Mouse (Mus musculus) intestine, embryonic 14.5 days (tissue): ENCODE data around the gene Tkt. TPM values are rescaled to one million over a fixed set of nuclear protein-coding genes. Genes with fewer than 3 reads are reported as not detected.
"Not testable (repeated sequence)": the region's sequence is repeated elsewhere in the genome, so short reads cannot be mapped to it uniquely, and the experiment has no call there.

Experiments
- ATAC-seq: fragments of 200-750 bp; cut with Nextera tagmentation; replicated peaks from 2 replicates; pipeline ENCODE4 v1.8.0; 2017; ENCODE audit warnings: low read depth, moderate number of reproducible peaks, moderate TSS enrichment, moderate library complexity; ENCODE audit not compliant: low FRiP score, low TSS enrichment
- DNase-seq: peaks from one replicate; pipeline ENCODE4 v3.0.0-alpha.2; 2018; ENCODE audit warnings: low spot score
- H3K27ac ChIP-seq: fragments of 300-500 bp; sonication (generic); 2 replicates; pipeline ENCODE4 v1.5.1; 2014; ENCODE audit warnings: low read depth, mild to moderate bottlenecking, control low read depth
- H3K27me3 ChIP-seq: fragments of 300-500 bp; sonication (generic); replicated peaks from 2 replicates; pipeline ENCODE4 v1.6.1; 2014; ENCODE audit warnings: low read length, control low read depth; ENCODE audit not compliant: control insufficient read depth, insufficient read depth
- H3K36me3 ChIP-seq: fragments of 300-500 bp; sonication (generic); 2 replicates; pipeline ENCODE4 v1.6.1; 2014; ENCODE audit warnings: low read length, control low read depth; ENCODE audit not compliant: control insufficient read depth, insufficient read depth
- H3K4me1 ChIP-seq: fragments of 300-500 bp; sonication (generic); replicated peaks from 2 replicates; pipeline ENCODE4 v1.6.1; 2014; ENCODE audit warnings: low read length, control low read depth, mixed read lengths; ENCODE audit not compliant: control insufficient read depth, insufficient read depth
- H3K4me2 ChIP-seq: fragments of 300-500 bp; sonication (generic); 2 replicates; pipeline ENCODE4 v1.6.1; 2014; ENCODE audit warnings: low read length
- H3K4me3 ChIP-seq: fragments of 300-500 bp; sonication (generic); 2 replicates; pipeline ENCODE4 v1.5.1; 2014; ENCODE audit warnings: low read depth, low read length, control low read depth, mixed read lengths
- H3K9ac ChIP-seq: fragments of 300-500 bp; sonication (generic); 2 replicates; pipeline ENCODE4 v1.6.1; 2014; ENCODE audit warnings: mild to moderate bottlenecking, low read length
- H3K9me3 ChIP-seq: fragments of 300-500 bp; sonication (generic); 2 replicates; pipeline ENCODE4 v1.6.1; 2016; ENCODE audit warnings: low read length, control low read depth; ENCODE audit not compliant: control insufficient read depth
- WGBS: fragments of 180-500 bp; shearing (Covaris S2); extraction: QIAGEN DNeasy Blood & Tissue Kit; methylation state at CpG from one replicate; pipeline ENCODE4 v1.1.7; 2014; 5-methylcytosine and 5-hydroxymethylcytosine counted together
- polyA plus RNA-seq: library from polyadenylated mRNA; unstranded; fragments of >200 nt; fragmentation: Nextera tagmentation; extraction: Ambion mirVana; gene quantifications from 2 replicates; pipeline ENCODE4 v1.2.1, GENCODE M21; 2014

Tkt gene
- polyA plus RNA-seq, 1 experiment from 2014 or later = 134 TPM

GRCm38 (mm10) chr14:30528961-30529360, 19.2 kb upstream of the Tkt start:
- no peak overlapping the region for H3K9ac ChIP-seq
- DNase-seq = no peak
- ATAC-seq = no peak
- no peak overlapping the region for H3K4me2 ChIP-seq
- H3K27me3 ChIP-seq = no peaks in the 10 kb centered on the region
- H3K36me3 ChIP-seq = peaks cover 34% of the 10 kb centered on the region
- no peak overlapping the region for H3K27ac ChIP-seq
- H3K9me3 ChIP-seq = no peaks in the 10 kb centered on the region
- H3K4me1 ChIP-seq = no peaks in the 10 kb centered on the region
- H3K4me3 ChIP-seq = no peak overlapping the region
- 80% methylated on average over 5 of the region's 5 CpGs for WGBS

GRCm38 (mm10) chr14:30529454-30529853, 18.7 kb upstream of the Tkt start:
- Histone ChIP-seq H3K27ac (no peak overlapping the region), H3K36me3 (peaks cover 31% of the 10 kb centered on the region), H3K27me3 (no peaks in the 10 kb centered on the region), H3K9me3 (no peaks in the 10 kb centered on the region), H3K4me2 (no peak overlapping the region), H3K4me1 (no peaks in the 10 kb centered on the region), H3K9ac (no peak overlapping the region), H3K4me3 (no peak overlapping the region)
- DNase-seq (no peak), ATAC-seq (no peak)
- WGBS = 97% methylated on average over 12 of the region's 12 CpGs

- no peak overlapping the region for H3K4me3 ChIP-seq
- H3K9ac ChIP-seq = no peak overlapping the region
- DNase-seq (no peak), ATAC-seq (no peak)
- no peak overlapping the region for H3K27ac ChIP-seq
- H3K4me2 ChIP-seq = no peak overlapping the region
- H3K9me3 ChIP-seq = no peaks in the 10 kb centered on the region
- no peaks in the 10 kb centered on the region for H3K4me1 ChIP-seq
- WGBS = 66% methylated on average over 8 of the region's 8 CpGs
- peaks cover 18% of the 10 kb centered on the region for H3K36me3 ChIP-seq
- no peaks in the 10 kb centered on the region for H3K27me3 ChIP-seq
Observed at GRCm38 (mm10) chr14:30530726-30531269, 17.4 kb upstream of the Tkt start.

GRCm38 (mm10) chr14:30531431-30531830, 16.7 kb upstream of the Tkt start:
- no peak overlapping the region for H3K27ac ChIP-seq

GRCm38 (mm10) chr14:30531896-30532295, 16.3 kb upstream of the Tkt start:
- ATAC-seq = no peak
- H3K9me3 ChIP-seq = no peaks in the 10 kb centered on the region
- H3K9ac ChIP-seq = no peak overlapping the region
- no peak overlapping the region for H3K4me3 ChIP-seq
- no peaks in the 10 kb centered on the region for H3K4me1 ChIP-seq
- no peak for DNase-seq
- H3K27me3 ChIP-seq = no peaks in the 10 kb centered on the region
- no peak overlapping the region for H3K4me2 ChIP-seq
- H3K36me3 ChIP-seq = peaks cover 10% of the 10 kb centered on the region; the same call in 1 of the 2 replicates
- WGBS = 92% methylated on average over 6 of the region's 6 CpGs
- no peak overlapping the region for H3K27ac ChIP-seq

More at GRCm38 (mm10) chr14:30531431-30531830, 16.7 kb upstream of the Tkt start:
- peaks cover 13% of the 10 kb centered on the region for H3K36me3 ChIP-seq
- H3K4me1 ChIP-seq = no peaks in the 10 kb centered on the region
- WGBS = 88% methylated on average over 5 of the region's 5 CpGs
- no peaks in the 10 kb centered on the region for H3K27me3 ChIP-seq
- H3K9me3 ChIP-seq = no peaks in the 10 kb centered on the region
- ATAC-seq (no peak), DNase-seq (no peak)
- H3K4me2 ChIP-seq = no peak overlapping the region
- H3K4me3 ChIP-seq = no peak overlapping the region
- no peak overlapping the region for H3K9ac ChIP-seq

GRCm38 (mm10) chr14:30533780-30534450, 14.2 kb upstream of the Tkt start:
- no peaks in the 10 kb centered on the region for H3K36me3 ChIP-seq
- no peaks in the 10 kb centered on the region for H3K4me1 ChIP-seq
- no peak overlapping the region for H3K27ac ChIP-seq
- DNase-seq (no peak), ATAC-seq (no peak)
- H3K9me3 ChIP-seq = no peaks in the 10 kb centered on the region
- H3K27me3 ChIP-seq = no peaks in the 10 kb centered on the region
- H3K4me3 ChIP-seq = no peak overlapping the region
- no peak overlapping the region for H3K4me2 ChIP-seq
- WGBS = 81% methylated on average over 6 of the region's 6 CpGs
- H3K9ac ChIP-seq = no peak overlapping the region

GRCm38 (mm10) chr14:30541541-30541940, 6.6 kb upstream of the Tkt start:
- no peaks in the 10 kb centered on the region for H3K27me3 ChIP-seq
- no peaks in the 10 kb centered on the region for H3K36me3 ChIP-seq
- no peaks in the 10 kb centered on the region for H3K4me1 ChIP-seq
- no peak overlapping the region for H3K27ac ChIP-seq
- H3K9me3 ChIP-seq = no peaks in the 10 kb centered on the region
- DNase-seq (no peak), ATAC-seq (no peak)
- WGBS = 75% methylated on average over 10 of the region's 10 CpGs
- no peak overlapping the region for H3K4me2 ChIP-seq
- no peak overlapping the region for H3K9ac ChIP-seq
- no peak overlapping the region for H3K4me3 ChIP-seq

GRCm38 (mm10) chr14:30543331-30543730, 4.8 kb upstream of the Tkt start:
- not testable (repeated sequence) for H3K27ac ChIP-seq
- 78% methylated on average over 5 of the region's 5 CpGs for WGBS

More at GRCm38 (mm10) chr14:30543331-30543730, 4.8 kb upstream of the Tkt start:
- H3K36me3 ChIP-seq, H3K4me1 ChIP-seq, H3K4me2 ChIP-seq, ATAC-seq, H3K9ac ChIP-seq, H3K9me3 ChIP-seq, H3K27me3 ChIP-seq, DNase-seq, H3K4me3 ChIP-seq: not testable (repeated sequence)
